In genomic region chr3:123193740-123194139, GRCm38 (mm10) we compare ENCODE assay signal across 24 mouse cellular contexts.
"Had no signal": no experiment of that assay in that cellular context is flagged by ENCODE, and none has a peak within 500 bp of the region (broad histone marks: within the 10 kb centered on the region; RNA-seq: fewer than 3 reads in every experiment).

No protein-coding gene starts in this region.

- H3K9me3 ChIP-seq: heart, embryonic 13.5 days; heart, embryonic 15.5 days; hindbrain, embryonic 13.5 days; hindbrain, embryonic 15.5 days; kidney, embryonic 15.5 days; limb, embryonic 13.5 days; limb, embryonic 15.5 days; liver, embryonic 12.5 days had no signal

- H3K4me3 ChIP-seq: heart, embryonic 13.5 days; heart, embryonic 15.5 days; hindbrain, embryonic 13.5 days; hindbrain, embryonic 15.5 days; kidney, embryonic 15.5 days; limb, embryonic 13.5 days; limb, embryonic 15.5 days; liver, embryonic 12.5 days had no signal

- H3K27ac ChIP-seq: heart, embryonic 13.5 days; heart, embryonic 15.5 days; hindbrain, embryonic 13.5 days; hindbrain, embryonic 15.5 days; hindbrain, postnatal 0 days; kidney, embryonic 15.5 days; kidney, postnatal 0 days; limb, embryonic 13.5 days; limb, embryonic 15.5 days; liver, embryonic 12.5 days; liver, embryonic 14.5 days had no signal

- H3K27me3 ChIP-seq: heart, embryonic 13.5 days; heart, embryonic 15.5 days; hindbrain, embryonic 13.5 days; hindbrain, embryonic 15.5 days; kidney, embryonic 15.5 days; limb, embryonic 13.5 days; limb, embryonic 15.5 days; liver, embryonic 12.5 days had no signal

- DNase-seq: gastrocnemius, postnatal 14 days; gastrocnemius, postnatal 36 days; heart, adult 18-20 months; heart, postnatal 14 days; kidney, adult 11 months; kidney, adult 2 months; kidney, adult 9 months; kidney, postnatal 14 days; kidney, postnatal 36 days; layer of hippocampus, adult 9-11 months; layer of hippocampus, postnatal 36 days had no signal

- H3K9ac ChIP-seq: heart, embryonic 13.5 days; heart, embryonic 15.5 days; hindbrain, embryonic 13.5 days; hindbrain, embryonic 15.5 days; kidney, embryonic 15.5 days; limb, embryonic 13.5 days; limb, embryonic 15.5 days; liver, embryonic 12.5 days; liver, embryonic 14.5 days had no signal

- ATAC-seq: hindbrain, postnatal 0 days; intestine, embryonic 16.5 days; liver, embryonic 12.5 days had no signal

- H3K4me2 ChIP-seq: heart, embryonic 11.5 days; heart, embryonic 13.5 days; heart, embryonic 15.5 days; hindbrain, embryonic 13.5 days; hindbrain, embryonic 15.5 days; kidney, embryonic 15.5 days; limb, embryonic 13.5 days; limb, embryonic 15.5 days; liver, embryonic 12.5 days had no signal

- H3K36me3 ChIP-seq: heart, embryonic 13.5 days; heart, embryonic 15.5 days; hindbrain, embryonic 13.5 days; hindbrain, embryonic 15.5 days; kidney, embryonic 15.5 days; limb, embryonic 13.5 days; limb, embryonic 15.5 days; liver, embryonic 12.5 days had no signal

- H3K4me1 ChIP-seq: hindbrain, embryonic 13.5 days; hindbrain, embryonic 15.5 days; liver, embryonic 12.5 days had no signal
